Mouse (Mus musculus) liver, adult 2 months (tissue): Measurements from ENCODE around the gene Endod1.

Experiments
- CTCF ChIP-seq: fragments of 200-500 bp; IDR thresholded peaks from 2 replicates; pipeline ENCODE4 v1.5.1; 2011; ENCODE audit warnings: low read depth, low read length, control low read depth
- POLR2A ChIP-seq: fragments of 200-500 bp; IDR thresholded peaks from 2 replicates; pipeline ENCODE4 v1.6.1; 2011; ENCODE audit warnings: low read length, control low read depth; ENCODE audit not compliant: insufficient read depth; ENCODE audit errors: extremely low read depth

GRCm38 (mm10) chr9:14385665-14386064 is 4.4 kb upstream of the Endod1 start:
- TF ChIP-seq CTCF (no peak), POLR2A (no peak)
